Mouse (Mus musculus) liver, embryonic 14.5 days (tissue): Measurements from ENCODE around the gene Bcat1.

ENCODE experiments used
- CTCF ChIP-seq: IDR thresholded peaks from 2 replicates; pipeline ENCODE4 v1.5.1; 2016; ENCODE audit warnings: antibody characterized with exemption, low read depth, control low read depth
- EP300 ChIP-seq: IDR thresholded peaks from 2 replicates; pipeline ENCODE4 v1.6.1; 2016; ENCODE audit warnings: antibody characterized with exemption, low read depth

DNA sequence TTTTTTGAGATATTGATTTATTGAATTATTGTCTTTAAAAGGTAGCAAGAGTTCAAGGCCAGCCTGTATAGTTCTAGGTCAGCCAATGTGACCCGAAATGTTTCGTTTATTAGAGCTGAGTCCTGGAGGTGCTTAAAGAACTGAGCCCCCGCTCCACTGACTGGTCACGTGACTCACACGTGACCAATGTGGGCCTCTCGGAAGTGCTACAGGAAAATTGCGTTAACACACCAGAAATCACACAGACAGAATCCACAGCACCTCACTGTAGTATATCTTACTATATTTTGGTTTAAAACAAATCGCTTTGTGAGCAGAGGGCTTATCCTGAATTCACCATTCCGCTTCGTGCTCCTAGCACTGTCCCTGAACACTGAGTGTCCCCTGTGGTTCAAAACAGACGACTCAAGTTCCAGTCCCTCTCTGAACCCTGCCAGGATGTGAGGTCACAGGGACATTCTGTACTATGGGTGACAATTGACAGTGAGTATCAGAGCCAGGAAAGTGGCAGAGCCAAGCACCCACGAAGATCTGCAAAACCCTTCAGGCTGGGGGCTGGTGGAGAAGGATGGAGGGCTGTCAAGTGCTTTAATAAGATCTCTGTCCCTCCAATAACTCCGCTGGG is 29.6 kb downstream of the Bcat1 start:
- TF ChIP-seq CTCF (no peak), EP300 (no peak)
